Mouse (Mus musculus) thymus, adult 2 months (tissue): ENCODE measurements at regions not wholly inside any gene's neighbourhood (a gene's known extent, or its start where the extent isn't known, plus 50 kb on each side); places are given as distances from the start of the nearest gene placed in this dataset.

Experiments used
- DNase-seq: peaks from one replicate; pipeline ENCODE4 v3.0.0; 2021
- H3K27ac ChIP-seq: fragments of 200-500 bp; 2 replicates; pipeline ENCODE4 v1.5.1; 2012; ENCODE audit warnings: low read length, control low read depth; ENCODE audit not compliant: control insufficient read depth, insufficient read depth
- H3K27me3 ChIP-seq: fragments of 200-500 bp; 2 replicates; pipeline ENCODE4 v1.6.1; 2012; ENCODE audit warnings: mild to moderate bottlenecking, low read length, moderate library complexity, mixed read lengths; ENCODE audit not compliant: control insufficient read depth, insufficient read depth
- H3K36me3 ChIP-seq: fragments of 200-500 bp; 2 replicates; pipeline ENCODE4 v1.6.1; 2012; ENCODE audit warnings: mild to moderate bottlenecking, low read length, moderate library complexity; ENCODE audit not compliant: control insufficient read depth, insufficient read depth
- H3K4me1 ChIP-seq: fragments of 200-500 bp; replicated peaks from 2 replicates; pipeline ENCODE4 v1.6.1; 2012; ENCODE audit warnings: low read length; ENCODE audit not compliant: control insufficient read depth, insufficient read depth
- H3K4me3 ChIP-seq: fragments of 200-500 bp; 2 replicates; pipeline ENCODE4 v1.5.1; 2012; ENCODE audit warnings: mild to moderate bottlenecking, low read length, control low read depth, moderate library complexity; ENCODE audit not compliant: control insufficient read depth, insufficient read depth
- CTCF ChIP-seq: fragments of 200-500 bp; IDR thresholded peaks from 2 replicates; pipeline ENCODE4 v1.5.1; 2012; ENCODE audit warnings: mild to moderate bottlenecking, control low read depth, low read length, moderate library complexity, borderline replicate concordance; ENCODE audit not compliant: control insufficient read depth, poor library complexity, insufficient read depth; ENCODE audit errors: extremely low read depth
- POLR2A ChIP-seq: fragments of 200-500 bp; IDR thresholded peaks from 2 replicates; pipeline ENCODE4 v1.6.1; 2012; ENCODE audit warnings: mild to moderate bottlenecking, low read length, control low read depth, moderate library complexity; ENCODE audit not compliant: control insufficient read depth, poor library complexity, insufficient read depth; ENCODE audit errors: extremely low read depth
- WGBS: fragments of 180-500 bp; shearing (Covaris S2); methylation state at CpG from one replicate; pipeline ENCODE4 v1.1.7; 2018; 5-methylcytosine and 5-hydroxymethylcytosine counted together

DNA sequence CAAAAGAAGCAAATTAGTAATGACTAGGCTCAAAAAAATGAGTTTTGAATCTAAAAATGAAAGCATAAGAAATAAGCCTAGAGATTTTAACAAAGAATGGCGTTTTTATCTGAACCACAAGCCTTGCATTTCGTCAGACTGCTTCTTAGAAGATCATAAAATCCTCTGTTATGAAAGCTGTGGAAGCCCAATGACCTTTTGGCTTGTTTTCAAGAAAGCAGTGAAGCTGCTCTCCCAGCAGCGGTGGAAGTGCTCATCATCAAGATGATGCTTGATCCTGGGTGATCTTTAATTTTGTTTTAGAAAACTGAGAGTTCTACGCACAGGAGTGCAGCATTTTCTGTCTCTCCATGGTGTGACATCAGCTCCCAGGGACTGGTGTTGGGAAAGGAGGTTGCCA lies 68.3 kb upstream of the Nrp1 start:
- no peaks in the 10 kb centered on the region for H3K36me3 ChIP-seq
- DNase-seq = no peak
- H3K4me3 ChIP-seq = no peak overlapping the region
- TF ChIP-seq CTCF (no peak), POLR2A (no peak)
- H3K4me1 ChIP-seq = no peaks in the 10 kb centered on the region
- no peak overlapping the region for H3K27ac ChIP-seq
- no peaks in the 10 kb centered on the region for H3K27me3 ChIP-seq
- WGBS = 67% methylated on average over 4 of the region's 4 CpGs

GRCm38 (mm10) chr8:128292394-128292793 lies 66.0 kb upstream of the Nrp1 start:
- no peak for DNase-seq
- 97% methylated on average over 6 of the region's 6 CpGs for WGBS
- no peak for TF ChIP-seq POLR2A
- TF ChIP-seq CTCF = no peak

GRCm38 (mm10) chr8:128296728-128297380 lies 61.5 kb upstream of the Nrp1 start:
- 97% methylated on average over 14 of the region's 14 CpGs for WGBS
- H3K4me1 ChIP-seq = no peaks in the 10 kb centered on the region
- no peak for DNase-seq
- no peak overlapping the region for H3K4me3 ChIP-seq
- no peak for TF ChIP-seq CTCF
- no peak for TF ChIP-seq POLR2A
- H3K27ac ChIP-seq = no peak overlapping the region
- H3K27me3 ChIP-seq = no peaks in the 10 kb centered on the region
- H3K36me3 ChIP-seq = no peaks in the 10 kb centered on the region

More at GRCm38 (mm10) chr8:128292394-128292793, 66.0 kb upstream of the Nrp1 start:
- H3K27ac ChIP-seq = no peak overlapping the region
- H3K4me1 ChIP-seq = no peaks in the 10 kb centered on the region
- H3K4me3 ChIP-seq = no peak overlapping the region
- no peaks in the 10 kb centered on the region for H3K36me3 ChIP-seq
- H3K27me3 ChIP-seq = no peaks in the 10 kb centered on the region

DNA sequence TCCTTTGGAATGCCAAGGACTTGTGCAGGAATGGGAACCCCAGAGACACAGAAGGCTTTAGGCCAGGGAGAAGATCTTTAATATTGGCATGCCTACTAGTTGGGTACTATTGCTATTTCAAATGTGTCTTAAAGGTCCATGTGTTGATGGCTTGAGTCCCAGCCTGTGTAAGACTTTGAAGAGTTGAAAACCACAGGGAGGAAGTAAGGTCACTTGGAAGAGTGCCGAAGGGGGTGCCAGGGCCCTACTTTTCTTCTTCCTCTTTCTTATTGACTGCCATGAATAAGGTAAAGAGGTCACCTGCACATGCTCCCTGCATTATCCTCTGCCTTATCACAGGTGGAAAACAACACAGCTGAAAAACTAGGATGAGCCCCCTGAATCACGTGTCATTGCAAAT lies 56.1 kb upstream of the Nrp1 start:
- 18% methylated on average over 2 of the region's 2 CpGs for WGBS
- no peak for DNase-seq
- Histone ChIP-seq H3K27ac (no peak overlapping the region), H3K4me1 (no peaks in the 10 kb centered on the region), H3K27me3 (no peaks in the 10 kb centered on the region), H3K36me3 (no peaks in the 10 kb centered on the region), H3K4me3 (no peak overlapping the region)
- TF ChIP-seq CTCF (no peak), POLR2A (no peak)
